Mouse (Mus musculus) NIH3T3 (cell line): Measurements from ENCODE around the gene Fli1.
A peak's percentile ranks its signal among the peaks of the same experiment; 100 is the strongest.

Source experiments
- DNase-seq: peaks from one replicate; pipeline ENCODE4 v3.0.0-alpha.2; 2012; ENCODE audit warnings: low read depth

The Fli1 gene

GRCm38 (mm10) chr9:32522536-32523245, 20.0 kb downstream of the Fli1 start:
- no peak for DNase-seq

GRCm38 (mm10) chr9:32521331-32521730, 21.3 kb downstream of the Fli1 start:
- DNase-seq = no peak

DNA sequence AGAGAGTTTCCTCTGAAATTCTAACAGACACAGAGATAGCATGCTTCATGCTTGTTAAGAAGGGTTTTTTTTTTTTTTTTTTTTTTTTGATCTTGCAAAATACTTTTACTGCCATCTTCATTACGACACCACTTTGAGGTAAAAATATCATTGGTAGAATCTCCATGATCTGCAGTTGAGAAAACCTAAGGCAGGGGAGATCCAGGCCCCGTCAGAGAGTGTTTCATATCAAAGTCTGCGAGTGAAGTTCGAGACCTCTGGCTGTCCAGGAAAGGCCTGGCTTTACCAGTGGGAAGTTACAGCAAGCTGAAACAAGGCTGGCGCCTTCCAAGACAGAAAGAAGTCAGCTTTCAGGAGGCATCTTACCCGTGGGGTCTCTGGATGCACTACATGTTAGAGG, 21.8 kb downstream of the Fli1 start:
- DNase-seq = no peak

GRCm38 (mm10) chr9:32519101-32520051, 23.3 kb downstream of the Fli1 start:
- no peak for DNase-seq

DNA sequence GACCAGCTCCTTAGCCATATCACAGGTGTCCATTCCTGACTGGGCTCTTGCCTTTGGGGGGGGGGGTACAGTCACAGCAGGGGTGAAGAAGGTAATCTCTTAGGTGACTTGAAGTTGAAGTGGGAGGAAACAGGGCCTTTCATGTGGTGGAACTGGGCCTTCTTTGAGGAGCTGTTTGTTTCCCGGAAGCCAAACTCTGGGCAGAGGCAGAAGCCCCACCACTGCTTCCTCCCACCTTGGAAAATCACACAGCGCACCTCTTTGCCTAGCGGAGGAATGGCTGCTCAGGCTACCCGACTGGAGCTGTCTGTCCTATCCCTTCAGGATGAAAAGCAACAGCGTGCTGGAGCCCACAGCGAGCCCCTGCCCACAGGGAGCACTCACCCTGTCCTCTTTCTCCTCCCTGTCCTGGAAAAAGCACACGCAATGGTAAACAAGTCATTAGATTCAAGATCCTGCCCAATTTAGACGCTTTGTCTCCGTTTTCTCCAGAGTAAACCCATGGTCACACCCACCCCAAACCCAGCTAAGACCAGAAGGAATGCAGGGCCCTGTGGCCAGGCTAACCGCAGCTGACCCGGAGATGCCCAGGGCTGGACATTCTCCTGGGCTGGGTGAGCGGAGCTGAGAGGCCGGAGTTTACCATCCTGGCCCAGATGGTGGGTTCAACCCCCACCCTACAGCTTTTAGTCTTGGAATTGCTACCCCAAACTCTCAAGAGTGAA, 24.1 kb downstream of the Fli1 start:
- DNase-seq = no peak

- DNase-seq = no peak
Observed at GRCm38 (mm10) chr9:32516691-32517090, 26.0 kb downstream of the Fli1 start.

DNA sequence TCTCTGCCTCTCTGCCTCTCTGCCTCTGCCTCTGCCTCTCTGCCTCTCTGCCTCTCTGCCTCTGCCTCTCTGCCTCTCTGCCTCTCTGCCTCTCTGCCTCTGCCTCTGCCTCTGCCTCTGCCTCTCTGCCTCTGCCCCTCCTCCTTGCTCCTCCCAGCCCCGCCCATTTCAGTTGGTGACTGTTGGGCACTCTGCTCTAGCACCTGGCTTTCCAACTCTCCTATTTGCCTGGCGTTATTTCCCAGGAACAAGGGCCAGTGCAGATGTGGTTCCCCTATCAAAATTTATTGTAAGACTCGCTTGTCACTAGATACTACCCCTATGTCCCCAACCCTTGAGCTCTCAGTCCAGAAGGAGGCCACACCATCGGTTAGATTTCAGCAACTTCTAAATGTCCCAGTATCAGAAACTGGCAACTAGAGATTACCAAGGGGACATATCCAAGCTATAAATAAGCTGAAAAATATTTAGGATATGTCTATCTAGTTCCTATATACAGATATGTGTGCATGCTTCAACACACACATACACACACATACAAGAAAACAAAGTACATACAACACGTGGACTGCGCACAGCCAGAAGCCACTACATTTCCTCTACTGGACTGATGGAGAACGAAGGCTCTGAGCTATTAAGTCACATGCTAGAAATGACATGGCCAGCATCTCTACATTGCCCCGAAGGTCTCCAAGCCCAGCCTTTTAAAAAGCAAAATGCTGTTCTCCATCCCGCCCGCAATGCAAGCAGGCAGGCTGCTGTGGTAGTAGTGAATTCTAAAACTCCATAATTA, 26.6 kb downstream of the Fli1 start:
- DNase-seq = no peak

DNA sequence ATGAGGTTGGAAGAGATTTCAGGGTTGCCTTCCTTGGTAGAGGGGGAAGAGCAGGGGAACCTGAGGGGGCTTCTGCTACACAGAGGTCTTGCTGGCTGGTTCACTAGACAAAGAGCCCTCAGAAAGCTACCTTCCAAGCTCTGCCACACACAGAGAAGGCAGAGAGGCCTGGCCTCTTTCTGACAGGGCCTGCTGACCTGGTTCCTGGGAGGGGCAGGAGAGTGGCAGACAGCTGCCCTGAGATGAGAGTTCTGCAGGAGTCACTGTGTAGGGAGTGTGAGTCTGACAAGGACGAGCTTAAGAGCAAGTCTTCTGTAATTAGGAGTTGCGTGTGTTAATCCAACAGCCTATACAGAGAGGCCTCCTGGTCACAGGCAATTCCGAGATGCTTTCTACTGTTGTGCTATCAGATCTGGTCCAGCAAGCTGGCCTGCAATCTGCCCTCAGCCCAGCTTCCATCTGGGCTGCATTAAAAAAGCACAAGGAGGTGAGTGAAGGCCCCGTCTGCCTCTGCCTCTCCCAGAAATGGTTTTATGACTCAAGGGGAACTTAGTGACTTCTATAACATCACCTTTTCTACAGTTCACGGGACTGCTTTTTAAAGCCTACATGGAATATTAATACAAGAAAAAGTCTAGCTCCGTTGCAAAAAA, 28.1 kb downstream of the Fli1 start:
- DNase-seq = peak; percentile 3

DNA sequence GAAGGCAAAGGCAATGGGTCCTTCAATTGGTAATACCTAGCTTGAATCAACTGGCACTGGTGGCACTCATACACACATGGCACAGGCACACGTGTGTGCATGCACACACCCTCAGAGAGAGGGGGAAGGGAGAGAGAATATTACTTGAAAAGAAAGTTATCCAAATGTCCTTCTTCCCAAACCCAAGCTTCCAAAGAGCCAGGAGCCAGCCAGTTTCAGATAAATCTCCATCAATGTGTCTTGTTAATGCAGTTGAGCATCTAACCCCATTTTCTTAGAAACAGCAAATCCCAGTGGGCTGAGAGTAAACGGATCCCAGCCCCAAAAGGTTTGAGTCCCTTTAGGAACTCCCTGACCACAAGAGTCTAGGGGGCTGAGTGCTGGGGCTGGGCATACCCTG, 29.2 kb downstream of the Fli1 start:
- DNase-seq = no peak

DNA sequence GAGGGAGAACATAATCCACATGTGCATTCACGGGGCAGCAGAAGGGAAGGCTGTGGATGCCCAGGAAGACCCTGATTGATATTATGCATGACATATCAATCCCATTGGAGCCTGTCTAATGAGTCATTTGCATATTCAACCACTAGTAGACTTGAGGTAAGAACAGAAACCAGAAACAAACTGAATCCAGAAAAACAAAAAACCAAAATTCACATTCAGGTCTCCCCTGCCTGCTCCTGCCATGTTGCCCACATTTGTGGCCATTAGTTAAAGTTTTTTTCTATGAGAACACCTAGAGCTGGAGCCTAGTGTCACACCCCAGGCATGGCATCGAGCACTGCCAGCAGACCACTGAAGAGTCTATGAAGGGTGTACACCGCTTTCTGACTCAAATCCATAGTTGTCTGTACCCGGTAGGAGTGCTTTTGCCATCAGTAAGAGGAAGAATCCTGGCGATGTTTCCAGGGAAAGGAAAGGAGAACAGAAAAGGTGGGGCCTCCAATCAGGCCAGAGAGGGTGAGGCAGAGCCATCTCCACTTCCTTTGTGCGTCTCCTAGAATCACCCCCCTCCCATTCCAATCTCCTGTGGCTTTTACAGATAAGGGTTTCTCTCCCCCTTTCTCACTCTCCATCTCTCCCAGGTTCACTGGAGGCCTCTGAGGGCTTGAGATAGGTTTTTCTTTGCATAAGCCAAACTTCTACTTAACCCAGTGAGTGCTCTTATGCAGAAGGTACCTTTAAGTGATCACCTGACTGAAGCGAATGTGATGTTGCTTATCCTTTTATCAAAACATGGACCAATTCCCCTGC, 32.0 kb downstream of the Fli1 start:
- DNase-seq = no peak

DNA sequence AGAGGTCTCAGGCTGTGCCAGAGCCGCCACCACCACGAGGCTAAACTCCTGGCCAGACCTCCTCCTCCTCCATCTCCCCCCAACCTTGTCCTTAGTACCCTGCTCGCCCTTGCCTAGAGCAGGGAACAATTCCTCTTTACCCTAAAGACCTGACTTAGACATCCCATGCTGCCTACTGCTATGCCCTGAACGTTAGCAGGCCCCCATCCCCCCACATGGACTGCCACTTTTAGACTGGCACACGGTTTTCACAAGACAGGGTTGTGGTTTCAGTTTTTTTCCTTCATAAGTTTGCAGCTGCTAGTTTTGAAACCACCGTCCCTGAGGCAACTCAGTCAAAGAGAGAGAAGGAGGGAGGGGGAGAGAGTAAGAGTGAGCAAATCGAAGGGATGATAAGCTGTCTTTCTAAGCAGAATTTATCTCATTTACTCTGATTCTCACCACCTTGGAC, 32.9 kb downstream of the Fli1 start:
- DNase-seq = no peak

DNA sequence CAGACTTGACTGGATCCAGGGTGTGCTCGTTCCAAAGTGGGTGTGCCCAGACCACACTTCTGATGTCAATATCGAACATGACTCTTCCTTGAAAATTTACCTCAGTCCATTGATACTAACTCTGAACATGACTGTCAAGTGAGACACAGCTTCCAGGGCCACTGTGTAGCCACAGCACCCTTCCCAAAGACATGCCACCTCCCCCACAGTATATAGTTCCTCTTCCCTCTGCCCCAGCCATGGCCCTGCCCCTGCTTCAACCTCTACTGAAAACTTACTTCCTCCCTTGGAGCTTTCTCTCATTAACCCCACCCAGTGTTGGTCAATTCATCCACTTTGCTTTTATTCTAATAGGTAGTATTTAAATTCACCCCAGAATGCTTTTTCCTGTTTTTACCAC, 34.0 kb downstream of the Fli1 start:
- DNase-seq = no peak

DNA sequence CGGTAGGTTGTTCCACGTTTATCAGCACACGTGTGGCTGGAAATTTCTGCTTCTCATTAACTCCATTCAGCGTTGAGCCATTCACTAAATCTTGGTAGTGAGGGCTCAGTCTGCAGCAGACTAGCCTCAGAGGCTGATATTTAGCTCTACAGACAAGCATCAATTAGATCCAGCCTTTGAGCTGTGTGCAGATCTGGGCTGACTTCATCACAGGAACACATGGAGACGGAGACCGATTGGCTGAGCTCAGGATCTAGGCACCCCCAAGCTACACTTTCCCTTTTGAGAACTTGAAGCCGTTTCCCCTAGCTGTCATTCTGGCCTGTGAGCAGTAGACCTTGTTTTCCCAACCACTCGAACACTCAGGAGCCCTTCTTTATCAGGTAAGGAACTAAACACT, 34.5 kb downstream of the Fli1 start:
- DNase-seq = no peak

DNA sequence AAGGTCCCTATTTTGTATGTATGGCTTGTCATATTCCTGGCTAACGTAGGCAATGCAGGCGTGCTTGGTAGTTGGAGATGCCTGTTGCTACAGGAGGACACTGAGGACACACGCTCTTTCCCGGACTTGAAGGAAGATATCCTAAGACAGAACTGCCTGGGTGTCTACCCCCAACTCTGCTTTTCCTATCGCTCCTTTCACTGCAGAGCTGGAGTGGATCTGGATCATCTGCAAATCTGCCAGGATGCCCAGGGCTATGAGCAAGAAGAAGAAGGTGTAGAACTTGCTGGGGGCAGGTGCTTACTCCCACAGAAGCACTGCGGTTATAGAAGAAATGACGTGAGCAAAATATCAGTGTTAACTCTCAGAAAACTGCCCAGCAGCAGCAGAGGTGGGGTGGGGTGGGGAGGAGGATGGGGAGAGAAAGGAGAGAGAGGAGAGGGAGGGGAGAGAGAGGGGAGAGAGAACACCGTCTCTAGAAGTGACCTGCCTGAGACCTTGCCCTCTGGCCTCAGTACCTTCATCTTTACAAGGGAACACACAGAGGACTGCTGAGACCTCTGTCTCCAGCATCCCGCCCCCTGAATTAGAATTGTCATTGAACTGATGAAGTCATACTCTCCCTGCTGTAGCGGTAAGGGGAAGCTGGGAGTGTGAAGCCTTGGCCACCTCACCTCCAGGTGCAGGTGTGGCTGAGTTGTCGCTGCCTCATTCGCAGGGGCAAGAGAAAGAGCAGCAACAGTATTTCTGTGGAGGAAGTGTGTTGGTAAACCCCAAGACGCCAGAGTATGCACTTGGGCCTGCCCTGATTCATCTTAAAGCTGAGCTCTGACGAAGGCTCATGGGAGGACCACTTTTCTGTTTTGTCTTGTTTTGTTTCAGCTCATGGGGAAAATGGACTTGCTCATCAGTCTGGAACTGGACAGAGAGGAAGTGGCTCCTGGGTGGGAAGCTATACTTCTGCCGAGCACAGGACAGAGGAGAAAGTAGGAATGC, 35.5 kb downstream of the Fli1 start:
- no peak for DNase-seq

DNA sequence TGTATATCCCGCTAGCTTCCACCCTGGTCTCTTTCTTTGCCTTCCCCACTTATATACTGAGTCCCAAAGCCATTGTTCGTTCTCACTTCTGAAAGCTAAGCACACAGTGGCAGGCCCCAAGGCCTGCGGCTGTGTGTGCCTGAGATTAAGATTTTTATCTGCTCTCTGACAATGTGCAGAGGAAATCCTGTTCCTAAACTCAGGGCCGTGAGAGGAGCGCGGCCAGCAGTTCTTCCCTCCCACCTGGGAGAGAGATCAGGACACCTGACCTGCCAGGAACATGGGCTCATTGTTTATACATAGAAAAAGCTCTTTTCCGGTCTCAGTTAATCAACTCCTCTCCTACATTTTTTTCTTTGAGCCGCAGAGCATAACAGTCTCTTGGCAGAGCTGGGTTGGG, 36.5 kb downstream of the Fli1 start:
- DNase-seq = no peak

GRCm38 (mm10) chr9:32505460-32506075, 37.1 kb downstream of the Fli1 start:
- no peak for DNase-seq

DNA sequence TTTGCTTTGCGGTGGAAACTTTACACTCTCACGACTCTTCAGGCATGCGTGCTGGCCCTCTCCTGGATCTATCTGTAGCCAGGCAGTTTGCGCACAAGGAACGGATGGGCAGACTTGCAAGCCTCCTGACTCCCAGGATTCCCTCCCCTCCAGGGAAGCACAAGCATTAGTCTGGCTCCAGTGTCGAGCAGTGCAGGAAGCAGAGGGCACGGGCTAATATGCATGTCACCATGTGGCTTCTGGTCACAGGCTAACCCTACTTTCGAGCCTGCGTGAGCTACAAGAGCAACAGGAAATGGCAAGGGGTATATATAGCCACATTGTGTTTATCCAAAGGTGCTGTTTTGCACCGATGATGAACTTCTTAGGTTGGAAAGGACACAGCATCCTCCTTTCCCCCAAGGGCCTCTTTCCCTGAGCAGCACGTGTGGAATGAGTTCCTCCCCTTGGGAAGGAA, 38.6 kb downstream of the Fli1 start:
- no peak for DNase-seq

DNA sequence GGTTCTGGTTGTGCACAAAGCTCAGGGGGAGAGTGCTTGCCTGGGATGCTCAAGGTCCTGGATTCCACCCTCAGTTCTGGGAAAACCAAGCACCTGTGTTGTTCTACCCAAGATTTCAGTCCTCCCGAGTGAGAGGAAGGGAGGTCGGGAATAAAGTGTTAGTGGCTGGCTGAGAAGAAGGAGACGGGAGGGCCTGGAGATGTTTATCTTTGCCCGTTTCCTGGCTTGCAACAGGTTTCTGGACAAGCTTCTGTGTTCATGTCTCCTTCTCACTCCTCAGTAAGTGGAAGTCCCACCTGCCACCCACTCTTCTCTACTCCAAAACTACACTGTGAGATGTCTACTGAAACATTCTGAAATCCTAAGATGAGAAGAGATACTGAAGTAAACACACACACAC, 39.2 kb downstream of the Fli1 start:
- no peak for DNase-seq
